Mouse (Mus musculus): ENCODE measurements around the gene Olfr497. TPM values are rescaled to one million over a fixed set of nuclear protein-coding genes. Genes with fewer than 3 reads are reported as not detected.

The Olfr497 gene
- not detected in 2 replicates for polyA plus RNA-seq (2015; fragmentation: Nextera tagmentation; extraction: Ambion mirVana)

GRCm38 (mm10) chr7:108420121-108420520 is at the start of gene Olfr497:
Gene Olfr497 (plus strand): TSS chr7:108420421.

GRCm38 (mm10) chr7:108392867-108393266 is 27.4 kb upstream of the Olfr497 start, which contains the start of gene Olfr495:
Gene Olfr495 (plus strand): TSS chr7:108393167.

GRCm38 (mm10) chr7:108465026-108465425 is 44.8 kb downstream of the Olfr497 start, which contains the start of gene Olfr498:
Gene Olfr498 (plus strand): TSS chr7:108465326.

Other genes with a start within 250 kb of the Olfr497 start
- gene Olfr486, start 247.7 kb upstream of the Olfr497 start, polyA plus RNA-seq (2015; fragmentation: Nextera tagmentation; extraction: Ambion mirVana) = not detected in 2 replicates
- not detected in 2 replicates for gene Olfr487, start 205.8 kb upstream of the Olfr497 start, polyA plus RNA-seq (2015; fragmentation: Nextera tagmentation; extraction: Ambion mirVana)
- not detected in 2 replicates for gene Olfr488, start 162.1 kb upstream of the Olfr497 start, polyA plus RNA-seq (2015; fragmentation: Nextera tagmentation; extraction: Ambion mirVana)
- not detected in 2 replicates for gene Olfr490, start 131.5 kb upstream of the Olfr497 start, polyA plus RNA-seq (2015; fragmentation: Nextera tagmentation; extraction: Ambion mirVana)
- not detected in 2 replicates for gene Olfr491, start 107.0 kb upstream of the Olfr497 start, polyA plus RNA-seq (2015; fragmentation: Nextera tagmentation; extraction: Ambion mirVana)
- not detected in 2 replicates for gene Olfr492, start 96.7 kb upstream of the Olfr497 start, polyA plus RNA-seq (2015; fragmentation: Nextera tagmentation; extraction: Ambion mirVana)
- not detected in 2 replicates for gene Olfr493, start 73.4 kb upstream of the Olfr497 start, polyA plus RNA-seq (2015; fragmentation: Nextera tagmentation; extraction: Ambion mirVana)
- gene Olfr494, start 55.1 kb upstream of the Olfr497 start, polyA plus RNA-seq (2015; fragmentation: Nextera tagmentation; extraction: Ambion mirVana) = not detected in 2 replicates
- not detected in 2 replicates for gene Olfr495, start 27.3 kb upstream of the Olfr497 start, polyA plus RNA-seq (2015; fragmentation: Nextera tagmentation; extraction: Ambion mirVana)
- not detected in 2 replicates for gene Olfr498, start 44.9 kb downstream of the Olfr497 start, polyA plus RNA-seq (2015; fragmentation: Nextera tagmentation; extraction: Ambion mirVana)
- gene Olfr502, start 104.6 kb downstream of the Olfr497 start, polyA plus RNA-seq (2015; fragmentation: Nextera tagmentation; extraction: Ambion mirVana) = not detected in 2 replicates
- gene Olfr503, start 124.1 kb downstream of the Olfr497 start, polyA plus RNA-seq (2015; fragmentation: Nextera tagmentation; extraction: Ambion mirVana) = not detected in 2 replicates
- gene Olfr504, start 145.4 kb downstream of the Olfr497 start, polyA plus RNA-seq (2015; fragmentation: Nextera tagmentation; extraction: Ambion mirVana) = not detected in 2 replicates
- gene Olfr506, start 190.4 kb downstream of the Olfr497 start, polyA plus RNA-seq (2015; fragmentation: Nextera tagmentation; extraction: Ambion mirVana) = not detected in 2 replicates
- not detected in 2 replicates for gene Olfr507, start 201.4 kb downstream of the Olfr497 start, polyA plus RNA-seq (2015; fragmentation: Nextera tagmentation; extraction: Ambion mirVana)
- not detected in 2 replicates for gene Olfr508, start 209.6 kb downstream of the Olfr497 start, polyA plus RNA-seq (2015; fragmentation: Nextera tagmentation; extraction: Ambion mirVana)
- 0.04 TPM in 1 of 2 replicates, not detected in the other for gene Olfr509, start 231.5 kb downstream of the Olfr497 start, polyA plus RNA-seq (2015; fragmentation: Nextera tagmentation; extraction: Ambion mirVana)
- gene Olfr510, start 246.0 kb downstream of the Olfr497 start, polyA plus RNA-seq (2015; fragmentation: Nextera tagmentation; extraction: Ambion mirVana) = not detected in 2 replicates